17 mouse cellular contexts compared by ENCODE assay signal in genomic region chr19:29707314-29707898, GRCm38 (mm10). TPM values are rescaled to one million over a fixed set of nuclear protein-coding genes. Genes with fewer than 3 reads are reported as not detected.
A peak's percentile ranks its signal among the peaks of the same experiment; 100 is the strongest.
DNase-seq lines count a peak whose midpoint lies in the region; ATAC-seq and TF ChIP-seq lines count a peak whose summit lies in the region.
"Had no signal": no experiment of that assay in that cellular context is flagged by ENCODE, and none has a peak within 500 bp of the region (broad histone marks: within the 10 kb centered on the region; RNA-seq: fewer than 3 reads in every experiment).

No protein-coding gene starts in this region.

- H3K9ac ChIP-seq in heart, embryonic 12.5 days: no peak overlapping the region
- no peak overlapping the region for H3K9ac ChIP-seq in heart, adult 2 months (ENCODE audit: low read depth, low read length)
- no peak overlapping the region for H3K9ac ChIP-seq in kidney, postnatal 0 days (ENCODE audit: low read depth, low read length)
- H3K9ac ChIP-seq in liver, embryonic 15.5 days: no peak overlapping the region
- H3K9ac ChIP-seq: hindbrain, embryonic 12.5 days; midbrain, embryonic 15.5 days had no signal

- no peak for ATAC-seq in heart, embryonic 12.5 days (ENCODE audit: insufficient number of reproducible peaks, low FRiP score)
- ATAC-seq in kidney, postnatal 0 days (replicated peaks; ENCODE audit: low FRiP score, low read depth): no peak
- peak; percentile 17 for ATAC-seq in CD4-positive, CD25-positive, alpha-beta regulatory T cell, adult 4 months
- ATAC-seq in liver, embryonic 15.5 days (ENCODE audit: insufficient read depth): no peak
- ATAC-seq: midbrain, embryonic 15.5 days had no signal

- no peaks in the 10 kb centered on the region for H3K27me3 ChIP-seq in heart, embryonic 12.5 days (replicated peaks)
- H3K27me3 ChIP-seq in heart, adult 2 months (ENCODE audit: control insufficient read depth, insufficient read depth, low read length): no peaks in the 10 kb centered on the region
- H3K27me3 ChIP-seq in kidney, postnatal 0 days (ENCODE audit: insufficient read depth, low read length): no peaks in the 10 kb centered on the region
- H3K27me3 ChIP-seq in liver, embryonic 15.5 days: no peaks in the 10 kb centered on the region
- H3K27me3 ChIP-seq: hindbrain, embryonic 12.5 days; midbrain, embryonic 15.5 days had no signal

- no peak overlapping the region for H3K4me3 ChIP-seq in heart, embryonic 12.5 days
- H3K4me3 ChIP-seq in heart, adult 2 months: no peak overlapping the region
- no peak overlapping the region for H3K4me3 ChIP-seq in kidney, postnatal 0 days (replicated peaks; ENCODE audit: low read depth, low read length)
- H3K4me3 ChIP-seq in liver, embryonic 15.5 days (replicated peaks): no peak overlapping the region
- H3K4me3 ChIP-seq: hindbrain, embryonic 12.5 days; midbrain, embryonic 15.5 days had no signal

- H3K27ac ChIP-seq in heart, embryonic 12.5 days (ENCODE audit: poor library complexity, severe bottlenecking): no peak overlapping the region
- H3K27ac ChIP-seq in heart, adult 2 months: no peak overlapping the region
- no peak overlapping the region for H3K27ac ChIP-seq in kidney, postnatal 0 days
- H3K27ac ChIP-seq in liver, embryonic 15.5 days (replicated peaks): no peak overlapping the region
- H3K27ac ChIP-seq: hindbrain, embryonic 12.5 days; midbrain, embryonic 15.5 days had no signal

- peak overlapping the region; percentile 60; the same call in 1 of the 2 replicates for H3K4me2 ChIP-seq in heart, embryonic 12.5 days
- H3K4me2 ChIP-seq in kidney, postnatal 0 days (ENCODE audit: low read length): peak overlapping the region; percentile 46; the same call in 1 of the 2 replicates
- 0 out of 2 replicates have a peak overlapping the region, but pooled peaks have one; percentile 54 for H3K4me2 ChIP-seq in liver, embryonic 15.5 days
- H3K4me2 ChIP-seq: midbrain, embryonic 15.5 days had no signal

- no peak for DNase-seq in heart, adult 2 months
- no peak for DNase-seq in kidney, postnatal 0 days (ENCODE audit: low spot score)
- no peak for DNase-seq in kidney, postnatal 4 days
- DNase-seq in adrenal gland, adult 2 months: no peak
- no peak for DNase-seq in urinary bladder, postnatal 10 days (ENCODE audit: low spot score)
- DNase-seq: adrenal gland, postnatal 25 days; cerebellum, postnatal 10 days; kidney, postnatal 25 days; left cerebral cortex, postnatal 4 days; right cerebral cortex, postnatal 25 days had no signal

- H3K9me3 ChIP-seq in heart, embryonic 12.5 days (replicated peaks): peaks cover 3% of the 10 kb centered on the region; the same call in 1 of the 2 replicates
- no peaks in the 10 kb centered on the region for H3K9me3 ChIP-seq in kidney, postnatal 0 days (replicated peaks; ENCODE audit: low read length)
- H3K9me3 ChIP-seq in liver, embryonic 15.5 days (replicated peaks): no peaks in the 10 kb centered on the region
- H3K9me3 ChIP-seq: G1E; hindbrain, embryonic 12.5 days; midbrain, embryonic 15.5 days had no signal

- no peaks in the 10 kb centered on the region for H3K79me2 ChIP-seq in heart, adult 2 months (replicated peaks; ENCODE audit: control insufficient read depth, insufficient read depth, low read length)

- TF ChIP-seq CTCF in heart, adult 2 months (IDR thresholded peaks at IDR 0.05): no peak
- no peak for TF ChIP-seq CTCF in kidney, postnatal 0 days (IDR thresholded peaks at IDR 0.05; ENCODE audit: low read depth)

- H3K4me1 ChIP-seq in heart, embryonic 12.5 days (replicated peaks): peaks cover 9% of the 10 kb centered on the region
- H3K4me1 ChIP-seq in heart, adult 2 months (ENCODE audit: control insufficient read depth, insufficient read depth, low read length): no peaks in the 10 kb centered on the region
- H3K4me1 ChIP-seq in kidney, postnatal 0 days (replicated peaks; ENCODE audit: insufficient read depth, low read length): no peaks in the 10 kb centered on the region
- H3K4me1 ChIP-seq in liver, embryonic 15.5 days (replicated peaks): no peaks in the 10 kb centered on the region; the same call in 1 of the 2 replicates
- H3K4me1 ChIP-seq: midbrain, embryonic 15.5 days had no signal

- TF ChIP-seq POLR2A in heart, adult 2 months (IDR thresholded peaks at IDR 0.05; ENCODE audit: insufficient read depth, low read depth, low read length): no peak

- intact Hi-C loops in heart, adult 2 months (cut with DNase I): no loop called here

- 83% methylated on average over 9 of the region's 9 CpGs for WGBS in heart, embryonic 12.5 days
- 88% methylated on average over 9 of the region's 9 CpGs for WGBS in heart, adult 2 months
- 87% methylated on average over 9 of the region's 9 CpGs for WGBS in kidney, postnatal 0 days
- 69% methylated on average over 9 of the region's 9 CpGs for WGBS in liver, embryonic 15.5 days (ENCODE audit: insufficient replicate concordance)

- no peaks in the 10 kb centered on the region for H3K36me3 ChIP-seq in heart, embryonic 12.5 days
- H3K36me3 ChIP-seq in heart, adult 2 months (ENCODE audit: control insufficient read depth, insufficient read depth, low read length): no peaks in the 10 kb centered on the region
- H3K36me3 ChIP-seq in kidney, postnatal 0 days (ENCODE audit: insufficient read depth, low read length): no peaks in the 10 kb centered on the region
- no peaks in the 10 kb centered on the region for H3K36me3 ChIP-seq in liver, embryonic 15.5 days (replicated peaks)
- H3K36me3 ChIP-seq: G1E; hindbrain, embryonic 12.5 days; midbrain, embryonic 15.5 days had no signal

- TF ChIP-seq EP300 in heart, adult 2 months (IDR thresholded peaks at IDR 0.05; ENCODE audit: insufficient read depth, low read depth, low read length): no peak

RNA-seq across cellular contexts. Expression of gene Mlana, which starts 9.8 kb away (rescaled TPM):
- 0.57 and 0.70 TPM in 2 replicates for polyA plus RNA-seq in heart, embryonic 12.5 days (2016; fragmentation: Nextera tagmentation; extraction: Ambion mirVana)
- total RNA-seq in heart, adult 2 months (2021): 1 to 10 TPM in 1 of 2 experiments, under 1 TPM in 1; 0.59 to 1.4 TPM
- 3.9 and 4.2 TPM in 2 replicates for polyA plus RNA-seq in heart, adult 2 months (2012; rRNA removed)
- not detected in 2 replicates for polyA plus RNA-seq in kidney, postnatal 0 days (2015; fragmentation: Nextera tagmentation; extraction: Ambion mirVana)
- not detected for polyA plus RNA-seq in CD4-positive, CD25-positive, alpha-beta regulatory T cell, adult 4 months (2017; shearing (Covaris generic))
- polyA plus RNA-seq in liver, embryonic 15.5 days (2015; fragmentation: Nextera tagmentation; extraction: Ambion mirVana): not detected in 2 replicates
- total RNA-seq in adrenal gland, adult 2 months (2021): not detected
- polyA plus RNA-seq in adrenal gland, adult 2 months (2012; rRNA removed): not detected in 2 replicates
- total RNA-seq: adrenal gland, postnatal 25 days; G1E; left cerebral cortex, postnatal 4 days had no signal
- polyA plus RNA-seq: G1E; gonadal fat pad, adult 2 months; hindbrain, embryonic 12.5 days; midbrain, embryonic 15.5 days had no signal

RNA-seq across cellular contexts. Expression of gene Ermp1, which starts 59.2 kb away (rescaled TPM):
- polyA plus RNA-seq in heart, embryonic 12.5 days (2016; fragmentation: Nextera tagmentation; extraction: Ambion mirVana): 9.7 and 10.7 TPM in 2 replicates
- 10 to 100 TPM in 1 of 2 experiments, 1 to 10 TPM in 1; 8.9 to 10.5 TPM for total RNA-seq in heart, adult 2 months (2021)
- 6.5 and 12.0 TPM in 2 replicates for polyA plus RNA-seq in heart, adult 2 months (2012; rRNA removed)
- 22.9 and 25.6 TPM in 2 replicates for polyA plus RNA-seq in kidney, postnatal 0 days (2015; fragmentation: Nextera tagmentation; extraction: Ambion mirVana)
- polyA plus RNA-seq in CD4-positive, CD25-positive, alpha-beta regulatory T cell, adult 4 months (2017; shearing (Covaris generic)): 10 to 100 TPM; 11.8 to 15.7 TPM
- 10.6 and 11.0 TPM in 2 replicates for polyA plus RNA-seq in liver, embryonic 15.5 days (2015; fragmentation: Nextera tagmentation; extraction: Ambion mirVana)
- 10 to 100 TPM; 54.3 to 61.7 TPM for total RNA-seq in adrenal gland, adult 2 months (2021)
- 18.5 and 25.2 TPM in 2 replicates for polyA plus RNA-seq in adrenal gland, adult 2 months (2012; rRNA removed)
